Mouse (Mus musculus) CH12.LX (cell line): Measurements from ENCODE around the gene Il11ra2.
"Not testable (repeated sequence)": the region's sequence is repeated elsewhere in the genome, so short reads cannot be mapped to it uniquely, and the experiment has no call there.

Experiments used
- BHLHE40 ChIP-seq: IDR thresholded peaks from 2 replicates; pipeline ENCODE4 v1.6.1; 2011; ENCODE audit warnings: mild to moderate bottlenecking, low read depth, low read length, improper control_type of control experiment
- CTCF ChIP-seq, 2 experiments: IDR thresholded peaks in 1 of 2; conservative IDR thresholded peaks in 1 of 2; 2 replicates each; pipeline ENCODE4 v1.5.1; 2011 to 2012; ENCODE audit warnings: low read depth in 2 of 2, low read length in 2 of 2, improper control_type of control experiment in 1 of 2, inconsistent platforms in 1 of 2, mild to moderate bottlenecking in 1 of 2, moderate library complexity in 1 of 2
- E2F4 ChIP-seq: IDR thresholded peaks from 2 replicates; pipeline ENCODE4 v1.6.1; 2011; ENCODE audit warnings: low read depth, low read length, improper control_type of control experiment; ENCODE audit not compliant: insufficient replicate concordance
- ELF1 ChIP-seq: IDR thresholded peaks from 2 replicates; pipeline ENCODE4 v1.6.1; 2014; ENCODE audit warnings: low read depth, mild to moderate bottlenecking, inconsistent platforms, low read length, improper control_type of control experiment
- EP300 ChIP-seq: IDR thresholded peaks from 2 replicates; pipeline ENCODE4 v1.6.1; 2011; ENCODE audit warnings: low read length, improper control_type of control experiment
- KAT2A ChIP-seq: IDR thresholded peaks from 2 replicates; pipeline ENCODE4 v1.6.1; 2012; ENCODE audit warnings: low read length, improper control_type of control experiment, inconsistent platforms; ENCODE audit not compliant: insufficient replicate concordance
- MAFK ChIP-seq: IDR thresholded peaks from 2 replicates; pipeline ENCODE4 v1.6.1; 2011; ENCODE audit warnings: low read length, improper control_type of control experiment; ENCODE audit not compliant: insufficient replicate concordance
- MAX ChIP-seq: IDR thresholded peaks from 2 replicates; pipeline ENCODE4 v1.6.1; 2011; ENCODE audit warnings: low read length, improper control_type of control experiment
- POLR2A ChIP-seq: IDR thresholded peaks from 2 replicates; pipeline ENCODE4 v1.6.1; 2011; ENCODE audit warnings: low read depth, mild to moderate bottlenecking, improper control_type of control experiment, low read length
- RAD21 ChIP-seq: IDR thresholded peaks from 2 replicates; pipeline ENCODE4 v1.6.1; 2011; ENCODE audit warnings: low read depth, mild to moderate bottlenecking, low read length, improper control_type of control experiment, moderate library complexity
- SIN3A ChIP-seq: IDR thresholded peaks from 2 replicates; pipeline ENCODE4 v1.6.1; 2012; ENCODE audit warnings: low read length, improper control_type of control experiment, inconsistent platforms
- TBP ChIP-seq: conservative IDR thresholded peaks from 2 replicates; pipeline ENCODE4 v1.6.1; 2011; ENCODE audit warnings: low read depth, low read length, improper control_type of control experiment
- TCF12 ChIP-seq: IDR thresholded peaks from 2 replicates; pipeline ENCODE4 v1.6.1; 2014; ENCODE audit warnings: low read depth, mild to moderate bottlenecking, inconsistent platforms, low read length, improper control_type of control experiment
- ZNF384 ChIP-seq: IDR thresholded peaks from 2 replicates; pipeline ENCODE4 v1.6.1; 2012; ENCODE audit warnings: low read depth, low read length, improper control_type of control experiment, inconsistent platforms

DNA sequence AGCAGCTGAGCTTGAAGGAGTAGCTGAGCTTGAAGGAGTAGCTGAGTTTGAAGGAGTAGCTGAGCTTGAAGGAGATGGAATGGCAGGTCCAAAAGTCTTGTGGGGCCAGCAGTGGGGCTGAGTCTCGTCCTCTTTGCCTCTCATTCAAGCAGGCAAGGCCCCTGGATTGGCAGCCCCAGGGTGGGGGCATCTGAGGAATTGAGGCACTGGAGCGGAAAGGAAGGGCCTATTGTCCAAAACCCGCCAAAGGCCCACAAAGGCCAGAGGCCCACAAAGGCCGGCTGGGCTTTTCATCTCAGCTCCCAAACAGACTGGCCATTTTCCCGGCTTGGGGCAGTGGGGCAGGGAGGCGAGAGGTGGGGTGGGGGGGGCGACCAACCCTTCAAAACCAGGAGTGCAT lies 17.7 kb upstream of the Il11ra2 start:
- TF ChIP-seq POLR2A; RAD21; CTCF (conservative IDR thresholded peaks at IDR 0.05 in 1 of 2, IDR thresholded peaks at IDR 0.05 in 1 of 2; ENCODE audit: low read depth in 2 of 2, low read length in 2 of 2); SIN3A; MAX; KAT2A; TBP; E2F4; ELF1; ZNF384; EP300; TCF12; MAFK; BHLHE40: not testable (repeated sequence)
